Mouse (Mus musculus) bone marrow macrophage, adult 2 months (primary cell): ENCODE results near the gene Zfp105. TPM values are rescaled to one million over a fixed set of nuclear protein-coding genes. Genes with fewer than 3 reads are reported as not detected.

ENCODE experiments used
- H3K27ac ChIP-seq: 2 replicates; pipeline ENCODE4 v1.5.1; 2012; ENCODE audit warnings: low read depth, low read length; ENCODE audit not compliant: insufficient read depth
- H3K4me1 ChIP-seq: 2 replicates; pipeline ENCODE4 v1.6.1; 2012; ENCODE audit warnings: low read length; ENCODE audit not compliant: control insufficient read depth, insufficient read depth
- H3K4me3 ChIP-seq: 2 replicates; pipeline ENCODE4 v1.5.1; 2012; ENCODE audit warnings: mild to moderate bottlenecking, low read length, moderate library complexity; ENCODE audit not compliant: insufficient read depth
- CTCF ChIP-seq: IDR thresholded peaks from 2 replicates; pipeline ENCODE4 v1.5.1; 2012; ENCODE audit warnings: low read depth, mild to moderate bottlenecking, low read length, moderate library complexity
- POLR2A ChIP-seq: IDR thresholded peaks from 2 replicates; pipeline ENCODE4 v1.6.1; 2012; ENCODE audit warnings: mild to moderate bottlenecking, low read depth, low read length, borderline replicate concordance
- polyA plus RNA-seq: library from polyadenylated mRNA; stranded (reverse); fragments of >200 nt; gene quantifications from 2 replicates; pipeline ENCODE4 v1.2.4, GENCODE M21; 2012; ENCODE audit not compliant: missing spikeins, insufficient read depth, insufficient read length

Zfp105 gene
- polyA plus RNA-seq, 1 experiment = 1.9 TPM

GRCm38 (mm10) chr9:122950643-122951475 is 28.0 kb downstream of the Zfp105 start, which contains the start of the genes 1110059G10Rik and Kif15:
TSS of gene 1110059G10Rik (minus strand) at chr9:122951000.
TSS of gene Kif15 (plus strand) at chr9:122951046.
- no peak for TF ChIP-seq POLR2A
- no peak for TF ChIP-seq CTCF
- Histone ChIP-seq H3K4me1 (peaks cover 12% of the 10 kb centered on the region), H3K4me3 (peak within 1 kb of the TSS; percentile 100), H3K27ac (peak within 1 kb of the TSS; percentile 77)

Other genes starting within 250 kb of the Zfp105 start
- not detected in 2 replicates for gene Topaz1, start 175.7 kb upstream of the Zfp105 start, polyA plus RNA-seq
- gene Tcaim, start 117.5 kb upstream of the Zfp105 start, polyA plus RNA-seq = 3.2 and 3.3 TPM in 2 replicates
- not detected in 2 replicates for gene Gm35549, start 79.0 kb upstream of the Zfp105 start, polyA plus RNA-seq
- gene Zfp445, start 57.1 kb upstream of the Zfp105 start, polyA plus RNA-seq = 51.3 and 61.5 TPM in 2 replicates
- gene Zkscan7, start 37.4 kb upstream of the Zfp105 start, polyA plus RNA-seq = 1.3 and 1.4 TPM in 2 replicates
- gene 1110059G10Rik, start 27.9 kb downstream of the Zfp105 start, polyA plus RNA-seq = 71.3 and 78.2 TPM in 2 replicates
- 34.3 and 46.2 TPM in 2 replicates for gene Kif15, start 28.0 kb downstream of the Zfp105 start, polyA plus RNA-seq
- gene Tmem42, start 98.3 kb downstream of the Zfp105 start, polyA plus RNA-seq = 4.9 and 5.5 TPM in 2 replicates
- gene Tgm4, start 111.7 kb downstream of the Zfp105 start, polyA plus RNA-seq = not detected in 2 replicates
- 42.8 and 47.5 TPM in 2 replicates for gene Zdhhc3, start 190.1 kb downstream of the Zfp105 start, polyA plus RNA-seq
- 24.4 and 25.1 TPM in 2 replicates for gene Exosc7, start 190.1 kb downstream of the Zfp105 start, polyA plus RNA-seq
- gene Clec3b, start 227.9 kb downstream of the Zfp105 start, polyA plus RNA-seq = not detected in 2 replicates